Mouse (Mus musculus) hindbrain, postnatal 0 days (tissue): ENCODE measurements at regions not wholly inside any gene's neighbourhood (a gene's known extent, or its start where the extent isn't known, plus 50 kb on each side); places are given as distances from the start of the nearest gene placed in this dataset.

Experiments
- ATAC-seq: fragments of 200-750 bp; cut with Nextera tagmentation; 2 replicates; pipeline ENCODE4 v1.8.0; 2017; ENCODE audit warnings: mild to moderate bottlenecking, moderate TSS enrichment, moderate library complexity
- DNase-seq: peaks from one replicate; pipeline ENCODE4 v3.0.0-alpha.2; 2015; ENCODE audit warnings: low spot score
- H3K27ac ChIP-seq: fragments of 300-500 bp; sonication (generic); 2 replicates; pipeline ENCODE4 v1.5.1; 2014; ENCODE audit warnings: mild to moderate bottlenecking
- H3K27me3 ChIP-seq: fragments of 300-500 bp; sonication (generic); 2 replicates; pipeline ENCODE4 v1.6.1; 2014; ENCODE audit warnings: low read length, mixed read lengths; ENCODE audit not compliant: insufficient read depth
- H3K36me3 ChIP-seq: fragments of 300-500 bp; sonication (generic); 2 replicates; pipeline ENCODE4 v1.6.1; 2014; ENCODE audit warnings: low read length, mixed read lengths; ENCODE audit not compliant: insufficient read depth
- H3K4me1 ChIP-seq: fragments of 300-500 bp; sonication (generic); 2 replicates; pipeline ENCODE4 v1.6.1; 2014; ENCODE audit warnings: antibody characterized with exemption, low read length, mixed read lengths; ENCODE audit not compliant: insufficient read depth
- H3K4me2 ChIP-seq: fragments of 300-500 bp; sonication (generic); 2 replicates; pipeline ENCODE4 v1.6.1; 2014; ENCODE audit warnings: low read depth, mild to moderate bottlenecking, low read length, moderate library complexity, mixed read lengths
- H3K4me3 ChIP-seq: fragments of 300-500 bp; sonication (generic); 2 replicates; pipeline ENCODE4 v1.5.1; 2014; ENCODE audit warnings: low read length
- H3K9ac ChIP-seq: fragments of 300-500 bp; sonication (generic); replicated peaks from 2 replicates; pipeline ENCODE4 v1.6.1; 2014; ENCODE audit warnings: mild to moderate bottlenecking, low read length, moderate library complexity, mixed read lengths
- H3K9me3 ChIP-seq: fragments of 300-500 bp; sonication (generic); 2 replicates; pipeline ENCODE4 v1.6.1; 2016; ENCODE audit warnings: low read length, mixed read lengths
- CTCF ChIP-seq: IDR thresholded peaks from 2 replicates; pipeline ENCODE4 v1.5.1; 2016; ENCODE audit warnings: antibody characterized with exemption, control low read depth, low read depth
- WGBS: fragments of 180-500 bp; shearing (Covaris S2); extraction: QIAGEN DNeasy Blood & Tissue Kit; methylation state at CpG from one replicate; pipeline ENCODE4 v1.1.7; 2014; 5-methylcytosine and 5-hydroxymethylcytosine counted together

DNA sequence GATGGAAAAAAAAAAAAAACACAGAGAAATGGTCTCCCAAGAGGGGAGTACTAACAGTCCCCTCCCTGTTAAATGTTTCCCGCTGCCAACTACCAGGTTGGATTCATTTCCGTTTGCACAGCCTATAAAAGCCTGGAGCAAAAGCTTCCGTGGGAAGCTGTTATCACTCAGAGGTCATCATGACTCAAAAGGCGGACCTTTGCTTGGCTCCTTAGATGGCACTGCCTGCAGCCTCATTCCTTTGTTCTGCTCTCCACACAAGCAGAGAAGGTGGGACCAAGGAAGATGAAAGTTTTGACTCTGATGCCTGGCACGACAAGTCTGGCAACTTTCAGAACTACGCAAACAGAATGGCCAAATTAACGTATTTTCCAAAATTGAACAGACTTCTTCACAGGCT lies 85.5 kb upstream of the Frmd6 start:
- no peak for DNase-seq
- WGBS = 84% methylated on average over 7 of the region's 7 CpGs

GRCm38 (mm10) chr12:70742836-70743235 lies 82.5 kb upstream of the Frmd6 start:
- Histone ChIP-seq H3K4me3 (no peak overlapping the region), H3K36me3 (no peaks in the 10 kb centered on the region), H3K9me3 (no peaks in the 10 kb centered on the region), H3K4me2 (no peak overlapping the region), H3K4me1 (no peaks in the 10 kb centered on the region), H3K9ac (no peak overlapping the region), H3K27me3 (no peaks in the 10 kb centered on the region), H3K27ac (no peak overlapping the region)
- TF ChIP-seq CTCF = no peak
- no peak for ATAC-seq
- WGBS = 79% methylated on average over 3 of the region's 3 CpGs
- DNase-seq = no peak

More for the DNA sequence above, 85.5 kb upstream of the Frmd6 start:
- no peak overlapping the region for H3K9ac ChIP-seq
- ATAC-seq = no peak
- no peaks in the 10 kb centered on the region for H3K9me3 ChIP-seq
- no peaks in the 10 kb centered on the region for H3K4me1 ChIP-seq
- no peak for TF ChIP-seq CTCF
- no peak overlapping the region for H3K4me2 ChIP-seq
- H3K27ac ChIP-seq = no peak overlapping the region
- H3K4me3 ChIP-seq = no peak overlapping the region
- no peaks in the 10 kb centered on the region for H3K36me3 ChIP-seq
- H3K27me3 ChIP-seq = no peaks in the 10 kb centered on the region

DNA sequence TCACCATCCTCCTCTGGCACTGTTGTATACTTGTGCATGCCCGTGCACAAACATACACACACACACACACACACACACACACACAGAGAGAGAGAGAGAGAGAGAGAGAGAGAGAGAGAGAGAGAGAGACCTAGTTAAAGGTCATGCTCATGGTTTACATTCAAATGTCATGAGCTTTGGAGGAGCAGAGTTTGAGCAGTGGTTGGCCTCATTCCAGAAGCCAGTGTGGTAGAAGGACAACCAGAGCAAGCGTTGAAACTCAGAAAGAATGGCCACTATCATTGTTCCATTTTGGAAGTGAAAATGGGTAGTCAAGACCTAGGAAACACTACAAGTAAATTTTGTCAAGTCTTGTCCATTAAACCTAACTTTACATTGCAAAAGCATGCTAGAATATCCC lies 79.6 kb upstream of the Frmd6 start:
- H3K27ac ChIP-seq = no peak overlapping the region
- no peak overlapping the region for H3K4me2 ChIP-seq
- no peaks in the 10 kb centered on the region for H3K36me3 ChIP-seq
- DNase-seq = no peak
- 80% methylated on average over 2 of the region's 2 CpGs for WGBS
- no peak for ATAC-seq
- H3K4me3 ChIP-seq = no peak overlapping the region
- no peaks in the 10 kb centered on the region for H3K27me3 ChIP-seq
- no peak for TF ChIP-seq CTCF
- H3K9ac ChIP-seq = no peak overlapping the region
- H3K4me1 ChIP-seq = no peaks in the 10 kb centered on the region
- no peaks in the 10 kb centered on the region for H3K9me3 ChIP-seq

DNA sequence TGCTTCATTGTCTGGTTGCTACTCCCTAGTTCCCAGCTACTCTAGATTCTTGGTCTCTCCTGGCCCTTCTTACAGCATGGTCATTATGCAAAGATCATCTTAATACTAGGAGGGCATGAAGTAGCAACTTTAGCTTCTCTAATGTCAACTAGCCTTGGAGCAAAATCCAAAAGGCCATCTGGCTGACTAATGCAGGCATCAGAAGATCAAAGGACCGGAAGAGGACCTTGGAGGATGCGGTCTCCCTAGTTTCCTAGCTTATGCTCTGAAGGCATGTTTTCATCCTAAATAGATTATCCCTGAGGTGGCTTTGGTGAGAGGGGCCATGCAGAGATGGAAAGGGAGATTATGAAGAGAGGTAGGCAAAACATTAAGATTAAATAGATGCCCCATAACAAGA lies 75.7 kb upstream of the Frmd6 start:
- ATAC-seq (no peak), DNase-seq (no peak)
- TF ChIP-seq CTCF = no peak

GRCm38 (mm10) chr12:70750651-70751578 lies 74.4 kb upstream of the Frmd6 start:
- WGBS = 70% methylated on average over 7 of the region's 7 CpGs
- Histone ChIP-seq H3K36me3 (no peaks in the 10 kb centered on the region), H3K4me2 (no peak overlapping the region), H3K9ac (no peak overlapping the region), H3K9me3 (no peaks in the 10 kb centered on the region), H3K27ac (no peak overlapping the region), H3K27me3 (no peaks in the 10 kb centered on the region), H3K4me3 (no peak overlapping the region), H3K4me1 (peaks cover 8% of the 10 kb centered on the region)
- no peak for ATAC-seq
- no peak for DNase-seq
- no peak for TF ChIP-seq CTCF

More for the DNA sequence above, 75.7 kb upstream of the Frmd6 start:
- no peaks in the 10 kb centered on the region for H3K9me3 ChIP-seq
- no peak overlapping the region for H3K4me3 ChIP-seq
- no peaks in the 10 kb centered on the region for H3K27me3 ChIP-seq
- 80% methylated on average over 2 of the region's 2 CpGs for WGBS
- H3K27ac ChIP-seq = no peak overlapping the region
- no peak overlapping the region for H3K4me2 ChIP-seq
- no peak overlapping the region for H3K9ac ChIP-seq
- peaks cover 8% of the 10 kb centered on the region for H3K4me1 ChIP-seq
- H3K36me3 ChIP-seq = no peaks in the 10 kb centered on the region

DNA sequence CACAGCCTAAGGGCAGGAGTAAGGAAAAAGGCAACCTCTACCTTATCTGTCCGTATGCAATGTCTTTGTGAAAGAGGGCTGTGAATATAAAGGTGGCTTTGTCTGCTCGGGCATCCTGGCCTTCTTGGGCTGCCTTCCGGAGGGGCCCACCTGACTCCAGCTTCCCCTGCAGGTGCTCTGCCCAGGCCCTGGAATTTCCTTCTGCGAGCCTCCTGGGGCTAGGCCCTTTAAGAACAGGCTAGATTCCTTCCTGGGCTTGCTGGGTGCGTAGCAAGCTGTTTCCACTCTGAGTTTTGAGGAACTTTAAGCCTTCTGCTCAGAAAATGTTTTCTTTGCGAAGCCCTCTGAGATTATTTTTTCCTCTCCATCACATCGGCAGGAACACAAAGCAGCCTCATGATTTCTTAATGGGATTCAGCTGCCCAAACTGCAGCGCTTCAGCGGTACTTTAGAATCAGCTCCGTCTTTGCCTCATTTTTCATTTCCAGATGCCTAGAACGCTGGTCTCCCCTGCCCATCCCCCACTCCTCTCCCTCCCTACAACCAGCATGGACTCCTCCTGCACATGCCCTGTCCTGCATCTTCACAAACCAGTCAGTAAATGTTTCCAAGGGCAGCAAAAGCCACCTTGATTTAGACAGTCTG lies 72.9 kb upstream of the Frmd6 start:
- H3K4me1 ChIP-seq = peaks cover 8% of the 10 kb centered on the region
- ATAC-seq (peak; percentile 49; the same call in 1 of the 2 replicates), DNase-seq (peak; percentile 44)
- no peaks in the 10 kb centered on the region for H3K27me3 ChIP-seq
- no peak overlapping the region for H3K4me3 ChIP-seq
- H3K9ac ChIP-seq = no peak overlapping the region
- WGBS = 30% methylated on average over 11 of the region's 11 CpGs
- peak overlapping the region; percentile 41; the same call in 1 of the 2 replicates for H3K27ac ChIP-seq
- no peaks in the 10 kb centered on the region for H3K9me3 ChIP-seq
- no peak for TF ChIP-seq CTCF
- H3K4me2 ChIP-seq = 0 out of 2 replicates have a peak overlapping the region, but pooled peaks have one; percentile 0
- H3K36me3 ChIP-seq = no peaks in the 10 kb centered on the region
